Mouse (Mus musculus) neural tube, embryonic 10.5 days (tissue): Measurements from ENCODE around the gene Clic5.
"Not testable (repeated sequence)": the region's sequence is repeated elsewhere in the genome, so short reads cannot be mapped to it uniquely, and the experiment has no call there.

Experiments
- DNase-seq: peaks from one replicate; pipeline ENCODE4 v3.0.0-alpha.2; 2017; ENCODE audit warnings: low spot score; ENCODE audit errors: extremely low spot score

Clic5 gene

DNA sequence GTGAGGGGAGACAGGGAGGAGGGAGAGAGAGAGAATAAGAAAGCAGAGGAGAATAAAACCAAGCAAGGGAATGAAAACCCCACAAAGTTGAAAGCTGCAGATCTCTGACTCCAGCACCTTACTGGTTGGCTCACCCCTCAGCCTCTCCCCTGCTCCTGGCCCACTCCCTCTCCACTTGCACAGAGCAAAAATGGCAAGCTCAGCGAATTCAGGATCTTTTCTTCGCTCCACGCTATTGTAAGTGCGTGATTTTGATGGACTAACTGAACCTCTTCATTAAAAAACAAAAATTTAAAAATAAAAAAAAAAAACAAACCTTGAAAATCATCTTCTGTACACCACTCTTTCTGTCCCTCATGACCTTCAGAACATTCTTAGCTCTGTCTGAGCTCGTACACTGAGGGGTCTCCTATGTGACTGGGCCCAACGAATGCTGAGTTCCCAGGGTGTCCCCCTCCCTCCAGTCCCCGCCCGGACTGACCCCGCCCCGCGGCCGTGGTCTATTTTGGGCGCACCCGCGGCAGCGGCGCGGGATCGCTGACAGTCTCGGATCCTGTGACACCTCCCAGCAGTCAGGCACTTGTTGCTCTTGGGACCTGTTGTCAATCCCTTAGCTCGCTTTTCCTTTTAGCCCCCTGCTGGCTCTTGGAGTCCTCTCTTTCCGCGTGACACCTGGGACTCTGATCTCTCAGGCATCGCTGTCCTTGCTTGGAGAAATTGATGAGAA, at the start of gene Clic5:
Gene Clic5, plus strand, starts transcription at position 543 of the 727 bp plus-strand sequence.
- DNase-seq, result no peak

DNA sequence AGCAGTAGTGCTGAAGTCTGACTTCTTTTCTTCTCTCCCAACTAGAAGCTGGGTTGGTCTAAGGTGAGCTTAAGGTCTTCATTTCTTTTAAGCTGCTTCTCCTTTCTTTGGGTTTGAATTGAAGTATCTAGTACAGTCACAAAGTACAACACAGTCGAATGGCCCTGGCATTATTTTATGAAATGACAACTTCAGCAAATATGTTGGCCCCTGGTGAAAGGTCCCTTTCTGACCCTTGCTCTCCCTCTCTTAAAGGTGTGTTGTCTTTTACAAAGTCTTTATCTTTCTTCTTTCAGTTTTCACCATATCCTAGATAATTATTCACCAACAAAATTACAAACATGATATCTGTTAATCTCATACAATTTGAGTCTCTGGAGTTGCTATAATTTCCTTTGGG, 42.6 kb upstream of the Clic5 start:
- no peak for DNase-seq

DNA sequence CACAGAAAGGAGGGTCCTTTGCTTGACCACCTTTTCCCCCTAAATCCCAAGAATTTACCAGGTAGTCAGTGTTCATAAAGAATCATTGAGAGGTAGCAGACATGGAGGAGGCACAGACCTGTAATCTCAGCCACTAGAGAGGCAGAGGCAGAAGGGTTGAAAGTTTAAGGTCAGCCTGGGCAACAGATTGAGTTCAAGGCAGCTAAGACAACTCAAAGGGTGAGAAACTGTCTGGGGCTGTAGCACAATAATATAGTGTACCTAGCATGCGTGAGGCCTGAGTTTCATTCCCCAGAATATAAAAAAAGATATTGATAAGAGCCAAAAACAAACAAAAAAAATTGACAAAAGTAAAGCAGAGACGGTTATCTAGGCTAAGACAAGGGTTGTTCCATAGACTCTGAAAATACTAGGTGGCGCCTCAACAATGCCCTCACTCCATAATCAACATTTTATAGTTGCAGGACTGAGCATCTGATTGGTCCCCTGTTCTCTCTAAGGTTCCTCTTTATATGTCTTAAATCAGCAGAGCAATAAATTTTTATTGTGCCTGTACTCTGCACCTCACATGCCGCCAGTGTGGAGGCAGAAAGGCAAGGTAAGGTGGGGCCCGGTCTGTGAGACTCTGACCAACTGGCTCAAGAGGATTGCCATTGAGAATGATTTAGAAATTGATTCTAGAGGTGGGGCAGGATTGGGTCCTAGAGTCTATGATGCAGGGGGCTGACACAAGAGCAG, 40.1 kb upstream of the Clic5 start:
- no peak for DNase-seq

DNA sequence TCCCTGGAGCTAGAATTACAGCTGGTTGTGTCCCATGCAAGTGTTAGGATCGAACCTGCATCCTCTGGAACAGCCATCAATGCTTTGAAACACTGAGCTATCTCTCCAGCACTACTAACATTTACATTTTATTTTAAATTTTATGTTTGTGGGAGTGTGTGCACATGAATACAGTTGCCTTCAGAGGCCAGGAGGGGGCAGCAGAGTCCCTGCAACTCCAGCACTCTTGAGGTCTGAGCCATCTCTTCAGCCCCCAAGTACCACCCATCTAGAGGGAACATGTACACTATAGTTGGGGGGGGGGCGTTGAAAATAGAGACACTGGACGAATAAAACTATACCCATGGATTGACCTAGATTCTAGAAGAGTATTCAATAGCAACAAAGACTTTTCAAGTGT, 37.3 kb upstream of the Clic5 start:
- peak; percentile 27 for DNase-seq

DNA sequence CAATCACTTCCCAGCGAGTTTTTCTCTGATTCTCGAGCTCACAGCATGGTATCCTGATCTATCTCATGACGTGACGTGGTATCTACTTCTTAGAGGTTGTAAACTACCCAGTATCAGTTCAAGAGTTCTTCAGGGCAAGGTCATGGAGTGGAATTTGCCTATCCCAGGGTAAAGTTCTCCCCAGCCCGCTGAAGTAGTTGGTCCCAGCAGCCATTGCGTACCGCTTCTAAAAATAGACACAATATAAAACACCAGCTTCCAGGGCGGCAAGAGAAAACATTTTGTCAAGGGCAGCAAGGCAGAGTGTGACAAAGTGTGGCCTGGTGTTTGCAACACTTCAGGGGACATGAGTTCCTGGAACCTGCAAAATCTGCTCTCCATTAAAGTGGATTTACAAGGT, 36.5 kb upstream of the Clic5 start:
- no peak for DNase-seq

DNA sequence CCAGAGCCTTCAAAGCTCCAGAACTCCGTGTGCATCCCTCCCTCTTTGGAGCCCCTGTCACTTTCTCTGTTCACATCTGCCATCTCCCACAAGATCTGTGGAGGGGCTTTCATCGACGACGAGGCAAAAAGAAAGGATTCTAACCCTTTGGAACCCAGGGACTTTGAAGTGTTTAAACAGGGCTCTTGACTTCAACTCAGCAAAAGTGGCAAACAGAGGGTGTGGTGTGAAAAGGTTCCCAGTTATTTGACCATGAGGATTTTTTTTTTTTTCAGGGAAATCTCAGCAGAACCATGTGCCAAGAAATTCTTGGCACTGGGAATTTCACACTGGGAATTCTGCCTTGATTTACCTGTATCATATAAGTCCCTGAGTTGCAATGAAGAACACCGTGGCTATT, 34.5 kb upstream of the Clic5 start:
- DNase-seq, result no peak

DNA sequence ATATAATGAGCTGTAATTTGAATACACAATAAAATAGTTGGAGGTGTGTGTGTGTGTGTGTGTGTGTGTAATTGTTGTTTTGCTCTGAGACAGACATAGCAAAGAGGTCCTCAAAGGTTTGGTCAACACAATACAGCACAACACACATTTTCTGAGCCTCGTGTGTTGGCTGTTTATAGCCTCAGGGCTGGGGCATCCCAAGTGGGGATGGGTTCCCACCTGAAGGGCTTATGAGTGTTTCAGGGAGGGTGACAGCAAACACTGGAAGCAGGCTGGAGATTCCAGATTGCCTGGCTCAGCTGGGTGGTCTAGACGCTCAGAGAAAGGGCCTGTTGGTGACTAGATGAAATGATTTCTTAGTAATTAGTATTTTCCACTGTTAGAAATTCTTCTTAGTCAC, 33.2 kb upstream of the Clic5 start:
- no peak for DNase-seq

DNA sequence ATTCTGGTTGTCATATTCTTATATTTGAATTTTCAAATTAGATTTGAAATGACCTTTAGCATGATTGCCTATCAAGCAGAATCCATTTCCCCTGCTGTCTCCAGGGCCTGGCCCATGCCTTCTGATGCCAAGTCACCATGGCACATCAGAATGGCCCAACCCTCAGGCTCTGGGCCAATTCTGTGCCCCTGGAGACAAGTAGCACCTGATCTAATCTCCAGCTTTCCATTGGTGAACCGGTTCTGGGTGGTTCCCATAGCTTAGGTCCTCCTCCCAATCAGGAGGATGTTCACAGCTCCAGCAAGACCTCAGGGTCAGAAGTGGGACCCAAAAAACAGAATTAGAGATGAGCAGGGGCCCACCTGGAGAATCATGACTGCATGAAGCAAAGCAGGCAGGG, 30.2 kb upstream of the Clic5 start:
- DNase-seq, result no peak

DNA sequence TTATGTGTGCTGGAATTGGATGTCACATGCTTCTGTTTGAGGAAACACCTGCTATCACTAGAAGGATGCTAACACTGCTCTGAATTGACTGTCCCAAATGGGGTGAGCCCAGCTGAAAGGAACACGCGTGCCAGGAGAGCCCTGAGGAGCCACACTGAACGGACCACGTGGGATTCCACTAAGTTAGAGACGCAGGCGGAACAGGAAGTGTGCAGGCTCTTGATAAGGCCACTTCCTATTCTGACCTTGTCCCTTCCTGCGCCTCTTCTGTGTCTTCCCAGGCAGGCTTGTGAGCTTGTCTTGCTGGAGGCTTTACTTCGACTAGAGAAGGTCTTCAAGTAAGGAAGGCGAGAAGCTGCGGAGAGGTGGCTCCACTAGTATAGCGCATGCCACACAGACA, 27.9 kb upstream of the Clic5 start:
- no peak for DNase-seq

DNA sequence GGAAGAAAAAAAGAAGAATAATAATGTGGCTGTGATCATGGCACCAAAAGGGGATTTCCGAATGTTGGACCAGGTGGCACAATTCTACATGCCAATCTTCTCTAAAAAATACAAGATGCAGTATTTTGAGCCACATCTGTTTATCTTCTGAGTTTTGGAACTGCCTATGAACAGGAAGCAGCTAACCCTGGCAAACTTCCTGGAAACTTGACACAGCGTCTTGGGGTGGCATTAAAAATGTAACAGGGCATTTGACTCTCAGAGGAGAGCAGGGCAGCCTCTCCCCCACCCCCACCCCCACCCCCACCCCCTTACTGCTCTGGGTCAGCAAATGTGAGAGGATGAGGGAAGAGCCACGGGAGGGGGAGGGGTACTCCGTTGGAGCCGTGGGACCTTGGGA, 25.9 kb upstream of the Clic5 start:
- DNase-seq, result no peak

DNA sequence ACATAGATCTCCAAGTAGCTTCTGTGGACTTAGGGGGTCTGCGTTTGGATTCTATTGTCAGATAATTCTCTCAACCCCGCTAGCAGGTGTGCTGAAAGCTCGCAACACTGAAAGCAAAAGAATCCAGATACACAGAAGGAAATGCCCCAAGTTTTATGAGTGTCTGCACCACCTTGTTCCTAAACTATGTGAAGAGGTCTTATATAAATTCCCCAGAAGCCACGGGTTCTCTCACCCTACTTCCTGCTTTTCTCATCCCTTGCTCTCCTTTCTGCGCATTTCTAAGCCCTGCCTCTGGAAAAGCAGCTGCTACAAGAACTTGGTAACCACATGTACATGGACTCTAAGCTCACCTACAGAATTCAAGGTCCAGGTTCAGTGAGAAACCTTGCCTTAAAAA, 25.4 kb upstream of the Clic5 start:
- DNase-seq, result no peak

DNA sequence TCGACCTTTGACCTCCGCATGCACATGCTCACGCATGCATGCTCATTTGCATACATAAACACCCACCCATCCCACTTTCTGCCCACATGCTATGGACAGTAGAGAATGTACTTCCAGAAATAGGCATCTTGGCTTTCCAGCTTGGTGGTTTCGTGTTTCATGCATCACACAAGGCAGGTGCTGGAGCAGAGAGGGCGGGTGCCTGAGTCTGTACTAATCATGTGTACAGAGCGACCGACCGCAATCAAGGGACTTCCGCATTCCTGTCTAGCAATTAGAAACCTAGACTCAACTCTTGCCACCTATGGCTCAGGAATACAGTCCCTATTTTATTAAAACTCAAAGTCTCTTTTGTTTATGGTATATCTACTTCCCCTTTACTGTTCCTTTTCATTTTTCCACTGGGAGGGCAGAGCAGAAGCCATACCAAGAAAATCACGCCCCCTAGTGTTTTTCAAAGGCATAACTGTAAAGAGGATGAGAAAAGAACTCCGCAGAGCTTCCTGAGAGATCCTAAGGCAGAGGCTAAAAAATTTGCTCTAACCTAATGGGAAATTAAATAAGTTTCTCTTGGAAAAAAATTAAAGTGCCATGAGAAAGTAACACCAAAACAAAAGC, 22.5 kb upstream of the Clic5 start:
- no peak for DNase-seq

DNA sequence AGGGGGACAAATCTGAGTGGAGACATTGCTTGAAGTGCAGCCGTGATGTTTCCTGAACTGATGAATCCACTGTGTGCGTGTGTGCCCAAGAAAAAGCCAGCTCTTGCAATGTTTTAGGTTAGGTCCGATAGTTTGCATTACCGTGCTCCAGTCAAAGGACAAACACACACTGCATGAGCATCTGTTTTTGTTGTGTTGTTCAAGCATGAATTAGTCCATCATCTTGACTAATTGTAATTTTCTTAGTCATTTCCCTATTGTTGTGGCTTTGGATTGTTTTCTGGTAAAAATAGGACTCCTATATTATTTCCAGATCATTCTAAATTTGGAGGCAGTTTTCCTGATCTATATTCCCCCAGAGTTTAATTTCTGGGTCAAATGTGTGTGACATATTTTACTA, 18.7 kb upstream of the Clic5 start:
- no peak for DNase-seq

DNA sequence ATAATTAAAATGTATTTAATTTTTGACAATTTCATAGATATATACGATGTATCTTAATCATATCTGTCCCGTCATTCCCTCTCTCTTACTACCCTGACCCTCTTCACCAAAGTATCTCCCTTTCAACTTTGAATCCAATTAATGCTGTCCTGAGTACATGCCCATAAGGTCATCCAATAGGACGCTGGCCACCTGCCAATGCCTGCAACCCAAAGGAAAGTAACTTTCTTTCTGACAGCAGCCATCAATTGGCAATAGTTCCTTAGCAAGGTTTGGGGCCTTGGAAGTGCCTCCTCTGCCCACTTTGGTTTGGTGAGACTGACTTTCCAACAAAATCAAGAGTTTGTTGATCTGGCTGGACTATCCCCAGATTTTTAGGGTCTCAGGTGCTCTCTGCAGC, 18.1 kb upstream of the Clic5 start:
- no peak for DNase-seq

DNA sequence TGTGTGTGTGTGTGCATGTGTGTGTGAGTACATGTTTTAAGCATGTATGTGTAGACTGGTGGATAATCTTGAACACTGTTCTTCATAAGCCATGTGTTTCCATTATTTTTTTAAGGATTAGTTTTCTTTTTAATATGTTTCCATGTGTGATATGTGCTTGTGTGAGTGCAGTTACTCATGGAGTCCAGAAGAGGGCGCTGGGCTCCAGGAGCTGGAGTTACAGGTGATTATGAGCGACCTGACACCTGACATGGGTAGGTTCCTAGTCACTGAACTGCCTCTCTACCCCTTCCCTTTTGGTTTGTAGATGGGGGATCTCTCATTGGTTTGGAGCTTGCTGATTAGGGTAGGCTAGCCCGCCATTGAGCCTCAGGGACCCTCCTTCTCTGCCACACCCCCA, 16.5 kb upstream of the Clic5 start:
- DNase-seq, result no peak

DNA sequence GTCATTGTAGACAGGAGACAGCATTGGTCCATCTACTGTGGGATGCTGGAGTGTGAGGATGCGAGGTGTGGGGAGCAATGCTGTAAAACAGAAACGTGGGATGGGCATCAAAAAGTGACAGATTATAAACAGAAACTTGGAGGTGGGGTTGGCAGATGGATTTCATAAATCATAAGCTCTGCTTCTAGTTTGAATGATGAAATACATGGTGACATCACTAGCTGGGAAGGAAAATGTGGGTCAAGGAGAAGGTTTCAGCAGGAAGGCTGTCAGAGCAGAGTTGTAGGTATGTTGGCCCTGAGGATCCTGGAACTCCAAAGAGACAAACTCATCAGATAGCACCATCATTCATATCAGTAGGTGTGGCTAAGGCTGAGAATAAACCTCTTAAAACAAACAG, 15.0 kb upstream of the Clic5 start:
- DNase-seq, result no peak

DNA sequence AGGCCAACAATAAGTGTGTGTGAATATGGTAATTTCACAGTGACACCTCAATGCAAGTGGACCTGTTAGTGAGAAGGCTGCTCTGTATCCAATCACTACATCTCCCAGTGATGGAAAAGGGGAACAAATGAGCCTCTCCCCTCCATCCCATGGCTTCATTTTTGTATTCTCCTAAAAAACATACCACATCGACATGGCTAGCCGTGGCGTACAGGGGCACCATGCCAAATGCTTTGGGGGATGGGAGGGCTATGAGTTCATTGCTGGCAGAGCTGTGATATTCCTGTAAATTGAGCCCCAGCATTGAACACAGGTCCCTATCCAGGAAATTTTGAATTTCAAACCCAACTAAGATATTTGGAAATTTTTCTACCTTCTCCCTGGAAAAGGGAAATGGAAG, 11.1 kb upstream of the Clic5 start:
- DNase-seq, result no peak

DNA sequence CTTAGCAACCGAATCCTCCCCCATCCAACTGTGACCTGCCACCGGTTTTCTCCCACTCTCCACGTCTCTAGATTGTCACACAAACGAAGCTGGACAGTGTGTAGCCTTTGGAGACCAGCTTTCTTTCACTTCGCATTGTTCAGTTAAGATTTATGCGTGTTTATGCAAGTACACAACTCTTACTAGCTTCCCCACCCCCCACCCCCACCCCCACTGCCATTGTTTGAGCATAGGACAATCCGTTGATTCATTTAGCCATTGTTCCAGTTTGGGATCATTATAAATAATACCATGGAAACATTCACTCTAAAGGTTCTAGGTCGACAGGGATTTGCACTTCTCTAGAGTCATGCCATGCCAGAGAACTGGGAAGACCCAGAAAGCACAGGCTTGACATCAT, 7.0 kb upstream of the Clic5 start:
- no peak for DNase-seq

DNA sequence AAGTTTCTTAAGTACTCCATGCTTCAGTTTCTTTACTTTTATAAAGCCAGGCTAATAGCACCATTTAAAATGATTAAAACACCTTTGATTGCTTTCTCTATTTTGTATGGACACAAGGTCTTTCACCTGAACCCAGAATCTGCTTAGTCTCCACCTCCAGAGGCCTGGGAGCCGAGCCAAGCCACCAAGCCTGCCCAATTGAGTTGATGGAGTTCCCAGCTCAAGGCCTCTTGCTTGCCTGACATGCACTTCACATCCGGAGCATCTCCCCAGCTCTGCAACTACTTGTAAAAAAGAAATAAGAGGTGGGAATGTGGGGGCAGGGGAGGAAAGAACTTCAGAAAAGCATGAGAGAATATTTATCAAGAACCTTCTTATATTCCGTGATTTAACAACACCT, 1.5 kb upstream of the Clic5 start:
- no peak for DNase-seq

DNA sequence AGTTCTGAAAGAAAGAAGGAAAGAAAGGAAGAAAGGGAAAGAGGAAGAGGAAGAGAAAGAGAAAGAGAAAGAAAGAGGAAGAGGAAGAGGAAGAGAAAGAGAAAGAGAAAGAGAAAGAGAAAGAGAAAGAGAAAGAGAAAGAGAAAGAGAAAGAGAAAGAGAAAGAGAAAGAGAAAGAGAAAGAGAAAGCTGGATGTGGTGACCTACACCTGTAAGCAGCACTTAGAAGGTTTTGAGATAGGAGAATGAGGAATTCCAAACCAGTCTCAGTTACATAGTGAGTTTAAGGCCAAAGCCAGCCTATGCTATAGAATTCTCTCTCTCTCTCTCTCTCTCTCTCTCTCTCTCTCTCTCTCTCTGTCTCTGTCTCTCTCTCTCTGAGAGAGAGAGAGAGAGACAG, 847 bp upstream of the Clic5 start:
- DNase-seq, result not testable (repeated sequence)

DNA sequence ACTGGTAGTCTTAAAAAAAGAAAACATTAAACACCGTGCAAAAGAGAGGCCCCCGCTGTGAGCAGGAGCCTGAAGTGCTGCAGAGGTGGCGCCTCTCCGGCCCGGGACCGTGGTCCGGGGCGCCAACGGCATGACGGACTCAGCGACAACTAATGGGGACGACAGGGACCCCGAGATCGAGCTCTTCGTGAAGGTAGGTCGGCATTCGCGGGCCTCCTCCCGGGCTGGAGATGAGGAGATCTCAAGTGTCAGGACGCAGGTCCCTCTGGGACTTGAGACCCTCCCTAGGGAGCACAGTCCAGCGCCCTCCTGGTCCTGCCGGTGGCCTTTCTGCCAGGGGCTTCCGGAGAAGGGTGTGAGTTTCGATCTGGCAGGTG, 373 bp downstream of the Clic5 start:
- peak; percentile 47 for DNase-seq

DNA sequence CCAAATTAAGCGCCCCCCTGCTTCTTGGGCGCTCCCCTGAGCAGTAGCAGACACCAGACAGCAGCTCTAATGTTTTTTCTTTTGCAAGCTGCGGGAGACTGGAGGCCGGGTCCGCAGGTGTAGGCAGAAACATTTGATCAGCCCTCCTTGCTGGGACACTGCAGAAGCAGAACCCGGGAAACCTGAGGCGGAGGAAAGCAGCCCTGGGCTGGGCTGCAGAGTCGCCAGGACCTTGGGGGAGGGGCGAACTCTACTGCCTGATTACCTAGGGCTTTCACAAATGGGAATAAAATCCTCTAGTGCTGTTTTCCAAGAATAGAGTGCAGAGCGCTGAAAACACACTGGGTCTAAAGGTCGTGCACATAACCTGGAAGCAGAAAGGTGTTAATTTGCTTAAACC, 1.3 kb downstream of the Clic5 start:
- peak; percentile 22 for DNase-seq

DNA sequence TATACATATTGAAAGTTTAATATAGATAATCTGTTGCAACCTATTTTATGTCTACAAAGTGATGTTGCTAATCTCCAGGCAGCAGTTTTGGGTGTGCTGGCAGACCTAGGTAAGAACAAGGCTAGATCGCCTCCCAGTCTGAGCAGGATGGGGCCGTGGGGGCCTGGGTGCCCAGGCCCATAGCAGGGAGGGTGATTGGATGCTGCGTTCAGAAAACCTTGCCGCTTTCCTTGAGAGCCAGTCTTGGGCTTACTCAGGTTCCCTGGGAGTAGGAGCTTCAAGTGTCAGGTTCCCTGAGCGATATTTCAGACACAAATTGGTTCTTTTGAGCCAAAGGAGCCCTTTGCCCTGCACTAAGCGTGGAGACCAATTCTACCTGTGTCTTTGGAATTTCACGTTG, 1.9 kb downstream of the Clic5 start:
- DNase-seq, result no peak
